10 mouse cellular contexts compared by ENCODE assay signal in genomic region chr3:144124353-144124752, GRCm38 (mm10).
DNase-seq lines count a peak whose midpoint lies in the region; ATAC-seq and TF ChIP-seq lines count a peak whose summit lies in the region.
"Had no signal": no experiment of that assay in that cellular context is flagged by ENCODE, and none has a peak within 500 bp of the region (broad histone marks: within the 10 kb centered on the region; RNA-seq: fewer than 3 reads in every experiment).

No protein-coding gene starts in this region.

- H3K27ac ChIP-seq in forebrain, embryonic 13.5 days: no peak overlapping the region
- H3K27ac ChIP-seq in forebrain, embryonic 11.5 days (ENCODE audit: low read depth, low read length): no peak overlapping the region
- H3K27ac ChIP-seq in midbrain, embryonic 13.5 days: no peak overlapping the region
- no peak overlapping the region for H3K27ac ChIP-seq in midbrain, embryonic 11.5 days (ENCODE audit: low read depth, low read length)
- no peak overlapping the region for H3K27ac ChIP-seq in midbrain, postnatal 0 days (ENCODE audit: low read depth, low read length)

- DNase-seq in forebrain, embryonic 11.5 days (ENCODE audit: low spot score): no peak
- DNase-seq in midbrain, embryonic 11.5 days (ENCODE audit: low spot score, missing footprints): no peak
- DNase-seq in cerebellum, postnatal 10 days: peak; percentile 76 to 86
- DNase-seq in midbrain, postnatal 0 days (ENCODE audit: low spot score): peak; percentile 65
- DNase-seq in gastrocnemius, postnatal 25 days: no peak
- no peak for DNase-seq in heart, postnatal 25 days (ENCODE audit: low spot score)

- H3K36me3 ChIP-seq in forebrain, embryonic 13.5 days (ENCODE audit: poor library complexity, severe bottlenecking): no peaks in the 10 kb centered on the region
- no peaks in the 10 kb centered on the region for H3K36me3 ChIP-seq in forebrain, embryonic 11.5 days (ENCODE audit: control insufficient read depth, insufficient read depth, low read length)
- H3K36me3 ChIP-seq in midbrain, embryonic 13.5 days: no peaks in the 10 kb centered on the region
- no peaks in the 10 kb centered on the region for H3K36me3 ChIP-seq in midbrain, embryonic 11.5 days (ENCODE audit: control insufficient read depth, insufficient read depth, low read length)
- H3K36me3 ChIP-seq in midbrain, postnatal 0 days (ENCODE audit: insufficient read depth, low read length): no peaks in the 10 kb centered on the region

- no peaks in the 10 kb centered on the region for H3K27me3 ChIP-seq in forebrain, embryonic 13.5 days
- no peaks in the 10 kb centered on the region for H3K27me3 ChIP-seq in forebrain, embryonic 11.5 days (ENCODE audit: control insufficient read depth, insufficient read depth, low read length)
- H3K27me3 ChIP-seq in midbrain, embryonic 13.5 days: no peaks in the 10 kb centered on the region
- H3K27me3 ChIP-seq in midbrain, embryonic 11.5 days (ENCODE audit: control insufficient read depth, insufficient read depth, low read length): no peaks in the 10 kb centered on the region
- no peaks in the 10 kb centered on the region for H3K27me3 ChIP-seq in midbrain, postnatal 0 days (ENCODE audit: insufficient read depth, low read length)

- no peak overlapping the region for H3K4me2 ChIP-seq in forebrain, embryonic 13.5 days
- H3K4me2 ChIP-seq in forebrain, embryonic 11.5 days (ENCODE audit: low read depth, low read length, severe bottlenecking): no peak overlapping the region
- no peak overlapping the region for H3K4me2 ChIP-seq in midbrain, embryonic 13.5 days (replicated peaks)
- H3K4me2 ChIP-seq in midbrain, embryonic 11.5 days: no peak overlapping the region
- no peak overlapping the region for H3K4me2 ChIP-seq in midbrain, postnatal 0 days (ENCODE audit: low read depth, low read length, poor library complexity, severe bottlenecking)

- H3K4me1 ChIP-seq in forebrain, embryonic 13.5 days: peaks cover 8% of the 10 kb centered on the region
- no peaks in the 10 kb centered on the region for H3K4me1 ChIP-seq in forebrain, embryonic 11.5 days (replicated peaks; ENCODE audit: control insufficient read depth, insufficient read depth, low read length)
- H3K4me1 ChIP-seq in midbrain, embryonic 13.5 days (replicated peaks): no peaks in the 10 kb centered on the region
- H3K4me1 ChIP-seq in midbrain, embryonic 11.5 days (ENCODE audit: control insufficient read depth, insufficient read depth, low read length): no peaks in the 10 kb centered on the region
- H3K4me1 ChIP-seq in midbrain, postnatal 0 days (ENCODE audit: insufficient read depth, low read length): no peaks in the 10 kb centered on the region

- peak; percentile 91 for ATAC-seq in forebrain, embryonic 13.5 days
- ATAC-seq in forebrain, embryonic 11.5 days (replicated peaks; ENCODE audit: low FRiP score): no peak
- ATAC-seq in midbrain, embryonic 13.5 days: peak; percentile 77
- no peak for ATAC-seq in midbrain, embryonic 11.5 days (ENCODE audit: low FRiP score)
- no peak for ATAC-seq in midbrain, postnatal 0 days (ENCODE audit: low FRiP score)
- ATAC-seq: intestine, embryonic 16.5 days; lung, postnatal 0 days had no signal

- TF ChIP-seq CTCF in midbrain, postnatal 0 days (IDR thresholded peaks at IDR 0.05): no peak

- no peak overlapping the region for H3K4me3 ChIP-seq in forebrain, embryonic 13.5 days
- no peak overlapping the region for H3K4me3 ChIP-seq in forebrain, embryonic 11.5 days (ENCODE audit: low read depth, low read length)
- H3K4me3 ChIP-seq in midbrain, embryonic 13.5 days (replicated peaks): no peak overlapping the region
- H3K4me3 ChIP-seq in midbrain, embryonic 11.5 days (ENCODE audit: low read depth, low read length): no peak overlapping the region
- no peak overlapping the region for H3K4me3 ChIP-seq in midbrain, postnatal 0 days (ENCODE audit: low read depth, low read length)

- WGBS in forebrain, embryonic 13.5 days: 35% methylated on average over 4 of the region's 4 CpGs
- 86% methylated on average over 4 of the region's 4 CpGs for WGBS in forebrain, embryonic 11.5 days
- WGBS in midbrain, embryonic 13.5 days: 60% methylated on average over 4 of the region's 4 CpGs
- 77% methylated on average over 4 of the region's 4 CpGs for WGBS in midbrain, embryonic 11.5 days
- 44% methylated on average over 4 of the region's 4 CpGs for WGBS in midbrain, postnatal 0 days

- intact Hi-C loops in heart, postnatal 25 days (cut with DNase I): no loop called here

- H3K9ac ChIP-seq in forebrain, embryonic 13.5 days: no peak overlapping the region
- H3K9ac ChIP-seq in forebrain, embryonic 11.5 days (ENCODE audit: low read length): no peak overlapping the region
- no peak overlapping the region for H3K9ac ChIP-seq in midbrain, embryonic 13.5 days (replicated peaks)
- H3K9ac ChIP-seq in midbrain, embryonic 11.5 days (ENCODE audit: low read length): no peak overlapping the region
- no peak overlapping the region for H3K9ac ChIP-seq in midbrain, postnatal 0 days (replicated peaks; ENCODE audit: low read length, poor library complexity, severe bottlenecking)

- H3K9me3 ChIP-seq in forebrain, embryonic 13.5 days (replicated peaks): no peaks in the 10 kb centered on the region
- no peaks in the 10 kb centered on the region for H3K9me3 ChIP-seq in forebrain, embryonic 11.5 days (ENCODE audit: control insufficient read depth, low read length)
- H3K9me3 ChIP-seq in midbrain, embryonic 13.5 days: no peaks in the 10 kb centered on the region
- H3K9me3 ChIP-seq in midbrain, embryonic 11.5 days (ENCODE audit: control insufficient read depth, low read length): no peaks in the 10 kb centered on the region
- no peaks in the 10 kb centered on the region for H3K9me3 ChIP-seq in midbrain, postnatal 0 days (ENCODE audit: low read length)

Comparison
In these comparisons a context has a peak if more than half of its experiments do, and no peak if none do; other contexts are left out.
1. ATAC-seq: peak in forebrain, embryonic 13.5 days (single experiment) and midbrain, embryonic 13.5 days (single experiment); none in forebrain, embryonic 11.5 days (single experiment), midbrain, embryonic 11.5 days (single experiment) and midbrain, postnatal 0 days (single experiment).
2. DNase-seq: peak in cerebellum, postnatal 10 days (2 of 2) and midbrain, postnatal 0 days (single experiment); none in forebrain, embryonic 11.5 days (single experiment), midbrain, embryonic 11.5 days (single experiment), gastrocnemius, postnatal 25 days (single experiment) and heart, postnatal 25 days (single experiment).